Mouse (Mus musculus) heart, postnatal 0 days (tissue): ENCODE results near the gene Gm42791. TPM values are rescaled to one million over a fixed set of nuclear protein-coding genes. Genes with fewer than 3 reads are reported as not detected.

ENCODE experiments used
- ATAC-seq: fragments of 200-750 bp; cut with Nextera tagmentation; 2 replicates; pipeline ENCODE4 v1.8.0; 2017; ENCODE audit warnings: low read depth, moderate number of reproducible peaks, moderate library complexity; ENCODE audit not compliant: insufficient read depth
- DNase-seq: peaks from one replicate; pipeline ENCODE4 v3.0.0-alpha.2; 2016; ENCODE audit warnings: low spot score
- H3K27ac ChIP-seq: fragments of 300-500 bp; sonication (generic); 2 replicates; pipeline ENCODE4 v1.5.1; 2014; ENCODE audit warnings: low read depth, mild to moderate bottlenecking
- H3K27me3 ChIP-seq: fragments of 300-500 bp; sonication (generic); 2 replicates; pipeline ENCODE4 v1.6.1; 2014; ENCODE audit warnings: low read length, mixed read lengths; ENCODE audit not compliant: control insufficient read depth, insufficient read depth
- H3K36me3 ChIP-seq: fragments of 300-500 bp; sonication (generic); replicated peaks from 2 replicates; pipeline ENCODE4 v1.6.1; 2014; ENCODE audit warnings: low read length, mixed read lengths; ENCODE audit not compliant: control insufficient read depth, insufficient read depth
- H3K4me1 ChIP-seq: fragments of 300-500 bp; sonication (generic); 2 replicates; pipeline ENCODE4 v1.6.1; 2014; ENCODE audit warnings: antibody characterized with exemption; ENCODE audit not compliant: control insufficient read depth, insufficient read depth
- H3K4me2 ChIP-seq: fragments of 300-500 bp; sonication (generic); 2 replicates; pipeline ENCODE4 v1.6.1; 2014; ENCODE audit warnings: low read depth, mild to moderate bottlenecking, low read length, moderate library complexity
- H3K4me3 ChIP-seq: fragments of 300-500 bp; sonication (generic); 2 replicates; pipeline ENCODE4 v1.5.1; 2014; ENCODE audit warnings: low read depth, low read length
- H3K9ac ChIP-seq: fragments of 300-500 bp; sonication (generic); replicated peaks from 2 replicates; pipeline ENCODE4 v1.6.1; 2014; ENCODE audit warnings: low read depth, low read length, mixed read lengths
- H3K9me3 ChIP-seq: fragments of 300-500 bp; sonication (generic); replicated peaks from 2 replicates; pipeline ENCODE4 v1.6.1; 2016; ENCODE audit warnings: low read length; ENCODE audit not compliant: control insufficient read depth
- CTCF ChIP-seq: IDR thresholded peaks from 2 replicates; pipeline ENCODE4 v1.5.1; 2016; ENCODE audit warnings: antibody characterized with exemption, control low read depth, low read depth
- EP300 ChIP-seq: IDR thresholded peaks from 2 replicates; pipeline ENCODE4 v1.6.1; 2016; ENCODE audit warnings: antibody characterized with exemption, low read depth
- WGBS: fragments of 180-500 bp; shearing (Covaris S2); extraction: QIAGEN DNeasy Blood & Tissue Kit; methylation state at CpG from one replicate; pipeline ENCODE4 v1.1.7; 2014; 5-methylcytosine and 5-hydroxymethylcytosine counted together
- polyA plus RNA-seq: library from polyadenylated mRNA; unstranded; fragments of >200 nt; fragmentation: Nextera tagmentation; extraction: Ambion mirVana; gene quantifications from 2 replicates; pipeline ENCODE4 v1.2.1, GENCODE M21; 2015
- total RNA-seq: library from RNA; depleted of rRNA; stranded (reverse); fragments of >200 nt; gene quantifications from 2 replicates; pipeline ENCODE4 v1.2.3, GENCODE M21; 2014; ENCODE audit warnings: low replicate concordance

Gene Gm42791
- total and polyA plus RNA-seq, 2 experiments from 2014 or later, result 1.00 TPM; not detected in 1

DNA sequence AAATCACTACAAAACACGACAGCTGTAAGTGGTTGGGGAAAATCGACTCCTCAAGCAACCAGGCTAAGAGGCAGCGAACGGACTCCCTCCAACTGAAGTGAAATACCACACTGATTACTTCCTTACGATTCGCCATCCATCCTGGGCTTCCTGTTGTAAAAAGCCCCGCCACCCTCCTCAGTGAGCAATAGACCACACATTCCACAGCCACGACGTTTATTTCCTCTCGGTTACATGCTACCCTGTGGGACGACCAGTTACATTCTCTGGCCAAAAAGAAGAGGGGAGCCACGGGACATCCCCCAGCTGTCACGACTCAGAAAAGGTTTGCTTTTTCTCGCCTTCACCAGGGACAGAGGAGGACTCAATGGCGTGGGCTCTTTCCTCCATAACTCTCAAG lies 44.9 kb downstream of the Gm42791 start:
- H3K27ac ChIP-seq, result peak overlapping the region; percentile 57; the same call in 1 of the 2 replicates
- no peaks in the 10 kb centered on the region for H3K36me3 ChIP-seq
- no peak for TF ChIP-seq EP300
- TF ChIP-seq CTCF, result no peak
- 40% methylated on average over 15 of the region's 15 CpGs for WGBS
- H3K9me3 ChIP-seq, result peaks cover 5% of the 10 kb centered on the region; the same call in 1 of the 2 replicates
- H3K4me1 ChIP-seq, result peaks cover 3% of the 10 kb centered on the region
- H3K4me3 ChIP-seq, result no peak overlapping the region
- DNase-seq, result no peak
- H3K27me3 ChIP-seq, result no peaks in the 10 kb centered on the region
- H3K9ac ChIP-seq, result no peak overlapping the region
- peak; percentile 56; the same call in 1 of the 2 replicates for ATAC-seq
- H3K4me2 ChIP-seq, result no peak overlapping the region

DNA sequence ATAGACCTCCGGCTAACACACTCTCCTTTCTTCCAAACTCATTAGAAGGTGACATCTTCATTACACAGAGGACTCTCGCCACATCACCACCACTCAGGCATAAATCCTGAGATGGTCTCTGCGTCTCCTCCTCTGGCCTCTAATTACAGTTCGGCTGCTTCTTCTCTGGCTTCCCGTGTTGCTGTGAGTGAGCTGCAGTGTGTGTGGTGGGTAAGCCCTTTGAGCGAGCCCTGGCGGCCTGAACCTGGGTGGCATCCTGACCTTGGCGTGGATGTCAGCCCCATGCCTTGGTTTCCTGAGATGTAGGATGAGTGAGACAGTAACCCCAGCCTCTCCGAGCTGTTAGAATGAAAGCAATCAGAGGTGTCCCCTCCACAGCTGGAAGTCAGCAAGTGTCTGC lies 46.4 kb downstream of the Gm42791 start:
- no peak overlapping the region for H3K4me3 ChIP-seq
- no peak overlapping the region for H3K9ac ChIP-seq
- no peaks in the 10 kb centered on the region for H3K36me3 ChIP-seq
- DNase-seq (no peak), ATAC-seq (no peak)
- H3K27ac ChIP-seq, result no peak overlapping the region
- TF ChIP-seq EP300 (no peak), CTCF (no peak)
- H3K9me3 ChIP-seq, result peaks cover 5% of the 10 kb centered on the region; the same call in 1 of the 2 replicates
- H3K27me3 ChIP-seq, result no peaks in the 10 kb centered on the region
- no peak overlapping the region for H3K4me2 ChIP-seq
- peaks cover 3% of the 10 kb centered on the region for H3K4me1 ChIP-seq
- 65% methylated on average over 9 of the region's 9 CpGs for WGBS

DNA sequence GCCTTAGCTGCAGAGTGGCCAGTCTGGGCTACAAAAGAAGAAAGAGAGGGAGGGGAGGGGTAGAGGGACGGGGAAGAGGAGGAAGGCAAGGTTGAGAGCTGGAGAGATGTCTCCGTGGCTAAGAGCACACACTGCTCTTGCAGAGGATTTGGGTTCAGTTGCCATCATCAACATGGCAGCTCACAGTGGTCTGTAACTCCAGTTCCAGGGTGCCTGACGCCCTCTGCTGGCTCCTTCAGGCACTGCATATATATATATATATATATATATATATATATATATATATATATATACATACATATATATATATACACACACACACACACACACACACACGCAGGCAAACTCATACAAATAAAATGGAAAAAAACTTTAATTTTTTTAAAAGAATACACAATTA lies 47.5 kb downstream of the Gm42791 start:
- H3K9ac ChIP-seq, result no peak overlapping the region
- H3K4me2 ChIP-seq, result no peak overlapping the region
- H3K4me3 ChIP-seq, result no peak overlapping the region
- H3K27ac ChIP-seq, result no peak overlapping the region
- DNase-seq (no peak), ATAC-seq (no peak)
- H3K9me3 ChIP-seq, result peaks cover 5% of the 10 kb centered on the region; the same call in 1 of the 2 replicates
- peaks cover 3% of the 10 kb centered on the region; the same call in 1 of the 2 replicates for H3K4me1 ChIP-seq
- no peaks in the 10 kb centered on the region for H3K27me3 ChIP-seq
- no peaks in the 10 kb centered on the region for H3K36me3 ChIP-seq
- TF ChIP-seq CTCF, result no peak
- no peak for TF ChIP-seq EP300
- 74% methylated on average over 4 of the region's 4 CpGs for WGBS

DNA sequence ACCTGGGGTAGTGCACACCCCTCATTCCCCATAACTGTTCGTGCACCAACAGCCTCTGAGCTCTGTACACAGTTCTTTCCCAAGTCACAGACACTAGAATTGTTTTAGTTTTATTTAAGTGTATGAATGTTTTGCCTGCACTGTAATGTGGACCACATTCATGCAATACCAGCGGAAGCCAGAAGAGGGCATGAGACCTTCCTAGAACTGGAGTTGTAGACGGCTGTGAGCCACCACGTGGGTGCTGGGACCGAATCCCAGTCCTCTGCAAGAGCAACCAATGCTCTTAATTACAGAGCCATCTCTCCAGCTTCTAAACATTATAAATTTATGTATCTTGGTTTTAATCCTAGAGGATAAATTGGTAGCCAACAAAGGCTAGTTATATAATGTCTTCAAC lies 48.2 kb downstream of the Gm42791 start:
- peaks cover 3% of the 10 kb centered on the region; the same call in 1 of the 2 replicates for H3K4me1 ChIP-seq
- 68% methylated on average over 5 of the region's 5 CpGs for WGBS
- DNase-seq (no peak), ATAC-seq (no peak)
- no peak overlapping the region for H3K27ac ChIP-seq
- no peaks in the 10 kb centered on the region for H3K36me3 ChIP-seq
- no peak overlapping the region for H3K9ac ChIP-seq
- no peak overlapping the region for H3K4me2 ChIP-seq
- H3K4me3 ChIP-seq, result no peak overlapping the region
- TF ChIP-seq EP300 (no peak), CTCF (peak; percentile 25)
- no peaks in the 10 kb centered on the region for H3K27me3 ChIP-seq
- H3K9me3 ChIP-seq, result peaks cover 5% of the 10 kb centered on the region; the same call in 1 of the 2 replicates

- Histone ChIP-seq H3K4me1 (peaks cover 3% of the 10 kb centered on the region; the same call in 1 of the 2 replicates), H3K9ac (no peak overlapping the region), H3K9me3 (peaks cover 5% of the 10 kb centered on the region; the same call in 1 of the 2 replicates), H3K4me3 (no peak overlapping the region), H3K27me3 (no peaks in the 10 kb centered on the region), H3K36me3 (no peaks in the 10 kb centered on the region), H3K4me2 (no peak overlapping the region), H3K27ac (no peak overlapping the region)
- WGBS, result 67% methylated on average over 2 of the region's 2 CpGs
- TF ChIP-seq EP300 (no peak), CTCF (no peak)
- no peak for ATAC-seq
- no peak for DNase-seq
These were observed 49.2 kb downstream of the Gm42791 start for GRCm38 (mm10) chr5:148945735-148946134.

DNA sequence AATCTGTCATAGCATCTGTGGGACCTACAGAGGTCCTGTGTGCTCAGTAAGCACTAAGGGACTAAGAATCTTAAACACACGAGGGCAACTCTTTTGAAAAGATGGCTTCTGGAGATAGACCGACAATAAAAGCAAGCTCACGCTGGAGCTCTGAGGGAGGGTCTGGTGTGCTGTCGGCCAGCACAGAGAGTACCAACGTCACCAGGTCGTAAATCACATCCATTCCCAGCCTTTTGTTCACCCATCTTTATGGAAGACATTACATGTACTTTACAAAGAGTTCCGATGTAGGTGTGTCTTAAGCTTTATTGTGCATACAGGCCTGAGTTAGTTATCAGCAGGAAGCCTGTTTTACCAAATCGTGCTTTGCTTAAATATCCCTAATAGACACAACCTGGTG lies 50.9 kb downstream of the Gm42791 start:
- no peak for ATAC-seq
- H3K36me3 ChIP-seq, result no peaks in the 10 kb centered on the region
- H3K27ac ChIP-seq, result no peak overlapping the region
- TF ChIP-seq EP300, result no peak
- TF ChIP-seq CTCF, result no peak
- H3K4me1 ChIP-seq, result no peaks in the 10 kb centered on the region
- H3K4me3 ChIP-seq, result no peak overlapping the region
- no peak overlapping the region for H3K4me2 ChIP-seq
- H3K9ac ChIP-seq, result no peak overlapping the region
- H3K27me3 ChIP-seq, result no peaks in the 10 kb centered on the region
- H3K9me3 ChIP-seq, result peaks cover 5% of the 10 kb centered on the region; the same call in 1 of the 2 replicates
- WGBS, result 70% methylated on average over 8 of the region's 8 CpGs
- no peak for DNase-seq
